Mouse (Mus musculus): ENCODE measurements around the gene Tmem189. TPM values are rescaled to one million over a fixed set of nuclear protein-coding genes. Genes with fewer than 3 reads are reported as not detected.

Gene Tmem189
- polyA plus RNA-seq, 1 experiment, result 288 TPM

DNA sequence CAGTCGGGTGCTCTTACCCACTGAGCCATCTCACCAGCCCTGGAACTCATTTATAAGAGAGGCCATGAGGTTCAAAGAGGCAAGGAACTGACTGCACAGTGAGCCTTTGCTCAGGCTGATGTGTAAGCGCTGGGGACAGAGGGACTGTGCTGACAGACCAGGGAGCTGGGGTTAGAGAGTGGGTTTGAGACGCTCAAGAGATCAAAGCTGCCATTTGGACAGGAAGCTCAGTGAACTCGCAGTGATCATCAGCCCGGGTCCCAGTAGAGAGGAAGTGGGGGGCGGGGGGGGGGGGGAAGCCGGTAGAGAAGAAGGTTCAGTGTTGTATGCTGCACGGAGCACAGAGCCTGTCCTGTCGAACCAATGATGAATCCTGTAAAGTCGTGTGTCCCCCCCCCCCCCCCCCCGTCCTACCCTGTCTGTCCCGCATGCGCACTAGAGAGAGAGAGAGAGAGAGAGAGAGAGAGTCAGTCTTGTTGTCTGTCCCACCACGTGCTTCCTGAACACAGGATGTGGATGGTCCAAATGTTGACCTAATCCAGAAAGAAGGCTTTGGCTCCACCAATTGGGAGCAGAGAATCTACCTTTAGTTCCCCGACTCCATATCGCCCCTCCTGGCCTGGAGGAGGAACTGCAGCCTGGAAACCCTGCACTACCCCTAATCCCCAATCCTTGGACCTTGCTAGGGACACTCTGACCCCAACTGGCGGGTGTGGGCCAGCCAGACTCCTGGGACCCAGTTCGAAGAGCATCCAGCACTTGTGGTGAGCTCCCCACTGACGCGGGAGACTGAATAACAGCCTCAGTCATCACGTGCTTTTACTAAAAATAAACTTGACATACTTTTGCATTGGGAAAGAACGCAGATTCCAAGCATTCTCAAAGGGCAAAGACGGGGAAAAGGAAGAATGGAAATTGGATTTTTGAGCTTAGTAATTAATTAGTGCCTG lies 23.5 kb upstream of the Tmem189 start:
- Histone ChIP-seq H3K4me1 (ENCODE audit: control insufficient read depth, insufficient read depth, low read length) (peaks cover 13% of the 10 kb centered on the region), H3K4me3 (ENCODE audit: insufficient read depth, low read depth, low read length) (no peak overlapping the region), H3K36me3 (ENCODE audit: control insufficient read depth, insufficient read depth, low read length) (no peaks in the 10 kb centered on the region), H3K27me3 (replicated peaks; ENCODE audit: control insufficient read depth, insufficient read depth, low read length) (no peaks in the 10 kb centered on the region), H3K27ac (ENCODE audit: insufficient read depth, low read depth, low read length) (peak overlapping the region; percentile 89)
- DNase-seq, result peak; percentile 89
- 27% methylated on average over 21 of the region's 23 CpGs for WGBS
- TF ChIP-seq POLR2A (IDR thresholded peaks at IDR 0.05; ENCODE audit: low read depth, low read length), result no peak
- peak; percentile 65 for TF ChIP-seq CTCF (conservative IDR thresholded peaks at IDR 0.05; ENCODE audit: insufficient read depth, insufficient read length, low read depth, low read length)

DNA sequence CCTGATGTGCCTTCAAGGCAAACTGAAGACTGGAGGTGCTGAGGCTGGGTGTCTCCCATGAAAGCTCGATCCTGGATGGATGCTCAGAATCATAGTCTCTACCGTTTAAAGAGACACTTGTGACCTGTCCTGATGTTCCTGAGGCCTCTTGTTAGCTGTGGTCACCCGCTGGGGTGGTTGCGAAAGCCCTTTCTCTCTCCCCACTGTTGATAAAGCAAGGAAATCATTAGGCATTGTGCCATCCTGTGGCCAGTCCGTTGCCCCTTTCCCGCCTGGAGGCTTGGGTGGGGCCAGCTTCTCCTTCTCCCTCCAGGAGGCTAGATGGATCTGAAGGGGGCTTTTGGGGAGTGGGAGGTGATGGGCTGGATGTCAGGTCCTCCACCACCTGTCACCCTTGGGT lies 21.0 kb upstream of the Tmem189 start:
- H3K4me1 ChIP-seq (ENCODE audit: control insufficient read depth, insufficient read depth, low read length), result peaks cover 13% of the 10 kb centered on the region
- no peak for TF ChIP-seq POLR2A (IDR thresholded peaks at IDR 0.05; ENCODE audit: low read depth, low read length)
- no peak for TF ChIP-seq CTCF (conservative IDR thresholded peaks at IDR 0.05; ENCODE audit: insufficient read depth, insufficient read length, low read depth, low read length)
- H3K27me3 ChIP-seq (replicated peaks; ENCODE audit: control insufficient read depth, insufficient read depth, low read length), result no peaks in the 10 kb centered on the region
- no peak for DNase-seq
- H3K36me3 ChIP-seq (ENCODE audit: control insufficient read depth, insufficient read depth, low read length), result no peaks in the 10 kb centered on the region
- WGBS, result 58% methylated on average over 6 of the region's 6 CpGs
- H3K27ac ChIP-seq (ENCODE audit: insufficient read depth, low read depth, low read length), result no peak overlapping the region
- H3K4me3 ChIP-seq (ENCODE audit: insufficient read depth, low read depth, low read length), result no peak overlapping the region

DNA sequence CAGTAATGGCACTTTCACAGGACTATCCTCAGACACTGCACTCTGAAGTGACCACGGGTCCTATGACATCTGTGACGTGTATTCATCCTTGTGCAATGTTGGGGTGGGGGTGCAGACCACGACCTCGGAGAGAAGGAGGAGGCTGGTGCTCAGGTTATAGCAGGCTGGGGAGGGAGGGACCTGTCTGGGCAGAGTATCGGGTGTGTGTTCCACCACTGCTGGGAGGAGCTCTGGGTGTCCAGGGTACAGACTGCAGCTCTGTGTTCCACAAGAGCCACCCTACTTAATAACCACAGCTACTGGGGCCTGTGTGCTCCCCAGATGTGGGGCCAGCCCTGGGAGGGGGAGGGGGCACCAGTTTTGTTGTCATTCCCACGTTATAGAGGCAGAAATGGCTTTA lies 20.3 kb upstream of the Tmem189 start:
- Histone ChIP-seq H3K27ac (ENCODE audit: insufficient read depth, low read depth, low read length) (no peak overlapping the region), H3K36me3 (ENCODE audit: control insufficient read depth, insufficient read depth, low read length) (no peaks in the 10 kb centered on the region), H3K27me3 (replicated peaks; ENCODE audit: control insufficient read depth, insufficient read depth, low read length) (no peaks in the 10 kb centered on the region), H3K4me3 (ENCODE audit: insufficient read depth, low read depth, low read length) (no peak overlapping the region), H3K4me1 (ENCODE audit: control insufficient read depth, insufficient read depth, low read length) (peaks cover 13% of the 10 kb centered on the region)
- TF ChIP-seq CTCF (conservative IDR thresholded peaks at IDR 0.05; ENCODE audit: insufficient read depth, insufficient read length, low read depth, low read length), result no peak
- no peak for TF ChIP-seq POLR2A (IDR thresholded peaks at IDR 0.05; ENCODE audit: low read depth, low read length)
- no peak for DNase-seq
- WGBS, result 63% methylated on average over 6 of the region's 6 CpGs

DNA sequence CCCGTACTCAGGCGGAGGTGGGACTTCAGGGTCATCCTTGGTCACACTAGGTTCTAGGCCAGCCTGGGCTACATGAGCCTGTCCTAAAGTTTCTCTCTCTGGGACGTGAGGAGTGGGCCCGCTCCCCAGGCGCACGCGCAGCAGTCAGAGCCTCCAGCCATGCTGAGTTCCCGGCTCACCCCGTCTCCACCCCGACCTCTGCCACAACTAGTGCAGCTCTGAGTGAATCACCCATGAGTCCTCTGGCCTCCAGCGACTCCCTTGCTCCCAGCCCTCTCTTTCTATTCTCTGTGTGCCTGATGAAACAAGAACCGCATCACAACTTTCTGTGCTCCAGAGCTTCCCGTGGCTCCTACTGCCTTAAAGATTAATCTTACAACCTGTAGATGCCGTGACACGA lies 18.8 kb upstream of the Tmem189 start:
- WGBS, result 72% methylated on average over 15 of the region's 15 CpGs
- Histone ChIP-seq H3K4me3 (ENCODE audit: insufficient read depth, low read depth, low read length) (no peak overlapping the region), H3K36me3 (ENCODE audit: control insufficient read depth, insufficient read depth, low read length) (no peaks in the 10 kb centered on the region), H3K4me1 (ENCODE audit: control insufficient read depth, insufficient read depth, low read length) (peaks cover 5% of the 10 kb centered on the region), H3K27ac (ENCODE audit: insufficient read depth, low read depth, low read length) (no peak overlapping the region), H3K27me3 (replicated peaks; ENCODE audit: control insufficient read depth, insufficient read depth, low read length) (no peaks in the 10 kb centered on the region)
- no peak for TF ChIP-seq POLR2A (IDR thresholded peaks at IDR 0.05; ENCODE audit: low read depth, low read length)
- no peak for DNase-seq

DNA sequence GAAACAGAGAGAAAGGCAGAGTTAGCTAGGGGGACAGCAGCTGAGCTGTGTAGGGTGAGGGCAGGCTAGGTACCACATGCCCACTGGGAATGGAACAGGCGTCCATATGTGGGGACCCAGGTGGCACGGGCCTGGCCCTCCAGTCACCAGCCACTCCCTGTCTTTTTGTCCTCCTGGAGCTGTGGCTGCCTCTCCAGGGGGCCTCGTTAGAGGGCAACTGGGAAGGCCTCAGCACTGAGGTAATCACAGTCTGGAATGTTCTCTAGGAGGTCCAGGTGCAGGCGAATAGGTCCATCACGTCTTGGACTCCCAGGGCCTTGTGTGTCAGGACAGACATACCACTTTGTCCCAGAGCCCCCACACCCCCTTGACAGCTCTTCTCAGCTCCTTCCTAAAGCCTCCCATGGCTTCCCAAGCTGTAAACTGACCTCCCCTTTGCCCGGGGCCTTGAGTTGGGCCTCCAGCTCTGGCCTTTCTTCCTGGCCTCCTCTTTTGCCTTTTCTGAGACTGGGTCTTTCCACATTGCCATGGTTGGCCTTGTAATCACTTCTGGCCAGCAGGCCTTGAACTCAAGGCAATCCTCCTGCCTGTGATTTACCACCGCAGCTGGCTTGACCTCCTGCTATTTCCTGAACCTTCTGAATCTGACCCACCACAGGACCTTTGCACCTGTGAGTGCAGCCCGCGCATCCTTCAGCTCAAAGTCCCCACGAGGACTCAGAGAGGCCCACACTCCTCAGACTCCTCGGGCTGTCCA lies 16.7 kb upstream of the Tmem189 start:
- TF ChIP-seq CTCF (conservative IDR thresholded peaks at IDR 0.05; ENCODE audit: insufficient read depth, insufficient read length, low read depth, low read length) (no peak), POLR2A (IDR thresholded peaks at IDR 0.05; ENCODE audit: low read depth, low read length) (no peak)
- Histone ChIP-seq H3K36me3 (ENCODE audit: control insufficient read depth, insufficient read depth, low read length) (no peaks in the 10 kb centered on the region), H3K4me3 (ENCODE audit: insufficient read depth, low read depth, low read length) (no peak overlapping the region), H3K27me3 (replicated peaks; ENCODE audit: control insufficient read depth, insufficient read depth, low read length) (no peaks in the 10 kb centered on the region), H3K4me1 (ENCODE audit: control insufficient read depth, insufficient read depth, low read length) (no peaks in the 10 kb centered on the region), H3K27ac (ENCODE audit: insufficient read depth, low read depth, low read length) (no peak overlapping the region)
- 77% methylated on average over 11 of the region's 11 CpGs for WGBS
- DNase-seq, result no peak

DNA sequence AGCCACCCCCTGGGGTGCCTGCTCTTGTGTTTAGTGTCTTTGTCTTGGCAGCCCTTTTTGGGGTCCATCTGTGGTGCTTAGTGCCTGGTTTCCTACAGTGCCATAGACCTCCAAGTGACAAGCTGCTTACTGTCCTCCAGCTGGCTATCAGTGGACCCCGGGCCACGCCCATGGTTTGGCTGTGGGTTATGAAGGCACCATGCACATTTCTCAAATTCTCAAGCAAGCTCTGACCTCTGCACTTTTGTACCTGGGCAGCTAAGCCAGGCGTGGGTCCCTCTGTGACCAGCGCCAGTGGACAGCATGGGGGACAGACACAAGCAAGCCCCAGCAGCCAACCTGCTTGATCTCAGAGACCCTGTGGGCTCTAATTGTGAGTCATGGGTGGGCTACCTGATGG lies 14.8 kb upstream of the Tmem189 start:
- no peaks in the 10 kb centered on the region for H3K4me1 ChIP-seq (ENCODE audit: control insufficient read depth, insufficient read depth, low read length)
- TF ChIP-seq CTCF (conservative IDR thresholded peaks at IDR 0.05; ENCODE audit: insufficient read depth, insufficient read length, low read depth, low read length) (no peak), POLR2A (IDR thresholded peaks at IDR 0.05; ENCODE audit: low read depth, low read length) (no peak)
- WGBS, result 66% methylated on average over 4 of the region's 4 CpGs

DNA sequence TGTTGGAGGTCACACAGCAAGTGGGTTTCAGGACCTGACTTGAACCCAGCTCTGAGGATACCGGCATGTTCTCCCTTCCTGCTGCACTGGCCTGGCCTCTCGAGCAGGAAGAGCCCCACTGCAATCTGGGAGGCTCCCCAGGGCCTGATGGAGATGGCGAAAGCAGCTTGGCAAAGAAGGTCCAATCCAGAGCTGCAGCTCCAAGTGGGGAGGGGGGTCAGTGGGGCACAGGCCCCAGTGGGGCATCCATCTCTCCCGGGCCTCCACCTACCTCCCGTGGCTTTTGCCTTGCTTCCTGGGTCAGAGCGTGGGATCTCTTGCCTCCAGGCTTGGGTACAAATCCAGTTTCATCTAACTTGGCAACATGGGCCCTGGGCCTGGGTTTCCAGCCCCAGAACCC lies 12.5 kb upstream of the Tmem189 start:
- 82% methylated on average over 6 of the region's 6 CpGs for WGBS
- Histone ChIP-seq H3K4me3 (ENCODE audit: insufficient read depth, low read depth, low read length) (no peak overlapping the region), H3K27me3 (replicated peaks; ENCODE audit: control insufficient read depth, insufficient read depth, low read length) (no peaks in the 10 kb centered on the region), H3K4me1 (ENCODE audit: control insufficient read depth, insufficient read depth, low read length) (peaks cover 5% of the 10 kb centered on the region; the same call in 1 of the 2 replicates), H3K36me3 (ENCODE audit: control insufficient read depth, insufficient read depth, low read length) (no peaks in the 10 kb centered on the region), H3K27ac (ENCODE audit: insufficient read depth, low read depth, low read length) (no peak overlapping the region)
- no peak for DNase-seq
- TF ChIP-seq CTCF (conservative IDR thresholded peaks at IDR 0.05; ENCODE audit: insufficient read depth, insufficient read length, low read depth, low read length) (no peak), POLR2A (IDR thresholded peaks at IDR 0.05; ENCODE audit: low read depth, low read length) (no peak)

More for the DNA sequence above, 14.8 kb upstream of the Tmem189 start:
- Histone ChIP-seq H3K27ac (ENCODE audit: insufficient read depth, low read depth, low read length) (no peak overlapping the region), H3K4me3 (ENCODE audit: insufficient read depth, low read depth, low read length) (no peak overlapping the region), H3K27me3 (replicated peaks; ENCODE audit: control insufficient read depth, insufficient read depth, low read length) (no peaks in the 10 kb centered on the region), H3K36me3 (ENCODE audit: control insufficient read depth, insufficient read depth, low read length) (no peaks in the 10 kb centered on the region)
- DNase-seq, result peak; percentile 51

Measured in kidney, adult 2 months (tissue).